Mouse (Mus musculus) thymus, postnatal 4 days (tissue): ENCODE data around the gene Cux1.

Experiments used
- DNase-seq: peaks from one replicate; pipeline ENCODE4 v3.0.0; 2021

Gene Cux1

DNA sequence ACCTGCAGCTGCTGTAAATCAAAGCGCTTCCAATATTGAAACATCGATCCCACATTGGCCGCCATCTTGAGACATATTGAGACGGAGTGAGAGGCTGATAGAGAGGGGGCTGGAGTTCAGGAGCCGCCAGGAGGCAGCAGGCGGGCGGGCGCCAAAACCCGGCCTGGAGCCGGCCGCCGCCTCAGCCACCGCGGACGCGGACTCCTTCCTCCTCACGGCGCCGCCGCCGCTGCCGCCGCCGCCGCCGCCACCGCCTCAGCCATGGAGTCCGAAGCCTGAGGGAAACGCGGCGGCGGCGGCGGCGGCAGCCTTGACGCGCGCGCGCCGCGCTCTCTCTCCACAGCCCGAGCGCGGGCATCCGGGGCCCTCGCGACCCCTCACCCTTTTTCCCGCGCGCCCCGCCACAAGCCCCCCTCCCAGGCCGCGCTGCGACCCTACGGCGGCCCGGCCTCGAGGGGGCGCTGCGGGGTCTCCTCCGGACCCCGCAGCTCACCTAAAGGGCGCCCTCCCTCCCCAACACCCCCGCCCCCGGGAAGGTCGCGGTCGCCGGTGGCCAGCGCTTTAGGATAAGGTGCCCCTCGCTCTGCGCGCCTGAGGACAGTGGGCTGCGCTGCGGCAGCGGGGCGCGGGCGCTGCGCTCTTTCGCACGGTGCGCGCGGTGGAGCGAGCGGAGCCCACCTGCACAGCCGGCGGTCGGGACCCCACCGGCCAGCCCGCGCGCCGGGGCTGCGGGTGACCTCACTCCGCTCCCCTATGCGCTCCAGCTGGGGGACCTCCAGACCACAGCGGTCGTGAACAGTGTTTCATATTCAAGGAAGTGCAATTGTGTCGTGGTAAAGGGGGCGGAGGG is at the start of gene Cux1:
Cux1 (minus strand) TSS at position 315 of the 850 bp plus-strand sequence.
- peak; percentile 92 for DNase-seq

DNA sequence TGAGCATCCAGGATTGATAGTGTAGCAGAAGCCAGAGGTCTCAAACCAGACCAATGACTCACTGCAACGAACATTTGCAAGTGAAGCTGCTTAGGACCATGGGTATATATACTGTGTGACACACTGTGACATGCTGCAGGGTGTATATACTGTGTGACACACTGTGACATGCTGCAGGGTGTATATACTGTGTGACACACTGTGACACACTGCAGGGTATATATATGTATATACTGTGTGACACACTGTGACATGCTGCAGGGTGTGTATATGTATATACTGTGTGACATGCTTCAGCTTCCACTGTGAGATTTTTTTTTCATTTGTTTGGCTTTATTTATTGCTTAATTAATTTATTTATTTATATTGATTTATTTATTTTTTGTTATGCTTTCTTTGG is 45.1 kb upstream of the Cux1 start:
- no peak for DNase-seq

DNA sequence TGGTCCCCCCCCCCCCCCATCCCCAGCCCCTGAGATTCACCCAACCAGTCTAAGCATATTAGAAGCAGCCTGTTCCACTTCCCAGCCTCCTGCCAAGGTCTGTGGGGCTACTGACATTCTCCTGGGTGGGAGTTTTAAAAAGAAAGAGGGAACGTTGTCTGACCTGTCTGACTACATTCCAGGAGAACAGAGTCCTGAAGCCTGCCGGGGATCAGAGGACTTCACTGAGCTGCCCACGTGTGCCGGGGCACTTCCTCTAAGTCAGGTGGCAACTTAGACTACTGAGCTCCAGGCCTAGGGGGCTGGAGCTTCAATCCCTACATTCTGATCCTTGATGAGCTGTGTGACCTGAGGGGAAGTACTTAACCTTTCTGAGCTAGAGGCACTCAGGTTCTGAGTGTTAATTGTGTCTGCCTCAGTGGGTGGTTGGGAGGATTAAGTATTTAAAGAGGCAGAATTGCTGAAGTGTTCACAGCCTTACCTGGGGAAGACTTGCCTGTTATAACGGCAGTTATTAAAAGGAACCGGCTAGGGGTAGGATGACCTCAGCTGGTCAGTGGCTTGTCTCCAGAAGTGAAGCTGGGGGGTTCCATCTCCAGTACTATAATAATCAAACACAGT is 41.6 kb upstream of the Cux1 start:
- no peak for DNase-seq

DNA sequence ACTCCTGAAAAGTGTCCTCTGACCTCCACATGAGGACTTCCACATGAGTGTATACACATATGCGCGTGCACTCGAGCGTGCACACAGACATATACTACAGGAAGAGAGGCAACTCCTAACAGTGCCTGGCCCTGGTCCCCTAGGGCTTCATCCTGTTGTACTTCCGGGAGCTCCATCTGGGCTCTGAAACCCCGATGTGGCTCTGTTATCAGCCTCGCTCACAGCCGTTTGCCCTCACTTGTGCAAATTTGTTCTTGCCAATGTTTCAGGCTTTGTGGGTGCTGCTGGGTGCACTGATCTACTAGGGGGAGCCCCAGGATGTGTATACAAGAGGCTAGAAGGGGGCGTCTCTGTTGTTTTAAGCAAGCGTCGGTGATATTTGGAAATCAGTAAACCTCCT is 37.9 kb upstream of the Cux1 start:
- no peak for DNase-seq

DNA sequence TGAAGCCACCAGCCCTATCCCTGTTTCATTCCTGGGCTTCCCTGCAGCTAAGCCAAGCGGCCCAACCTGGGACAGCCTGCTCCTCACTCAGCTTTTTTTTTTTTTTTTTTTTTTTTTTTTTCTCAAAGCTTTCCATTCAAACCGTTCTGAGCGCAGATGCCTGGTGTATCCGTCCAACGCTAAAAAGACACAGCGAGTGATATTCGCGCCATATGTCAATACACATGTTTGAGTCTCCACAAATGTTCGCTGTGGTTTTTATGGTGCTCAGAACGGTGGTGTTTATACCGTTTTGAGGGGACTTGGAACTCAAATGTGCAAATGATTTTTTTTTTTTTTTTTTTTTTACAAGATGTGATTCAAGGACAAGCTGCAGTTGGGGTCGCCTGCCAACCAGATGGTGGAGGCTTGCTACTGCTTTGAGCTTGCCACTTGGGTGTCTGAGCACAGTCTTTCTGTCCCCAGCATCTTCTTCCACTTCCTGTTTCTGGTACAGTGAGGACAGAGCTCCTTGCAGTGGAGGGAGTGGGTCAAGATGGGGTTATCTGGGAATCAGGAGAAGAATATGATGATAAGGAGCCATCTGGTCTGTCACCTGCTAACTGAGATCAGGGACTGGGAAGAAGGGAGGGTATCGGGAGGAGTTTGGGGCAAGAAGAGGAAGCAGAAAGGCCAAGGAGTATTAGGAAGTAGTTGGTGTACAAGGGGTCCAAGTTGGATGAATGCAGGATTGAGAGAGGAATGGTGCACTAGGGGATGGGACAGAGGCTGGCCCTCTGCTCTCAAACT is 36.1 kb upstream of the Cux1 start:
- DNase-seq = peak; percentile 33

DNA sequence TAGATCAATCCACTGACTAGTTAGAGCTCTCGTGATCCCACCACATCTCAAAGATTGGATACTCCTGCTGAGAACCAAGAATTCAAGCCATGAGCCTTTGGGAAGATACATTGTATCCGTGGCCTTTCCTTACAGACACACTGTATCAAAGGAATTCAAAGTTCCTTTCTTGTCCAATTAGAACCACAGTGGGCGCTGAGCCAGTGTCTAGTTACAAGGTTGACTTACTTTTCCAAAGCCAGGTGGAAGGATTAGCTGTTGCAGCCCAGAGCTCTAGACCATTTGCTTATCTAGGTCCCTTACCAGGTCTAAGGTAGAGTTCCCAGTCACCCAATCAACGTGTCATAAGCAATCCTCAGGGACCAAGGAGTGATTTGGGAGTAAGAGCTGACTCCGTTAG is 33.2 kb upstream of the Cux1 start:
- DNase-seq = no peak

DNA sequence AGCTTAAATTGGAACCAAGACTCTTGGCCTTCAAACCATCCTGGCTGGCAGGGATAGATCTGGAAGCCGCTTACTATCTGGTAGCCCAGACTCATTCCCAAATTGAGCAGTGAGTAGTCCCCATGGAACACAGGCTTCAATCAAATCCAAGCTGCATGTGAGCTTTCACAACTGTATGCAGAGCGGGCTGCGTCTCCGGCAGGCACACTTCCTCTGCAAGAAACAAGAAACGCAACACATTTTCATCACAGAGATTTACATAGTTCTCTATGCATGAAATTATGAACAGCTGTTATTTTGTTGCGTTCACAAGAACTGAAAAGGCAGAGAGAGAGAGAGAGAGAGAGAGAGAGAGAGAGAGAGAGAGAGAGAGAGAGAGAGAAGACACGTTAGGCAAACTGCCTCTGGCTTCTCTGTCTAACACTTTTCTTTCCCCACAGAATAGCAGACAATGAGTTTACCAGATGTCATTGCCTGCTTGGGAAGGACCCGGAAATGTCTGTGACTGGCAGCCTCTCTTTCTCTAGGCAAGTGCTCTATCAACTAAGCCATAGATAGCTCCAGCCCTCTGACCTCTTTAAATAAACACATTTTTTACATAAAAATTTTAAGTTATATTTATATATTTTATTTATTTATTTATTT is 27.7 kb upstream of the Cux1 start:
- no peak for DNase-seq

DNA sequence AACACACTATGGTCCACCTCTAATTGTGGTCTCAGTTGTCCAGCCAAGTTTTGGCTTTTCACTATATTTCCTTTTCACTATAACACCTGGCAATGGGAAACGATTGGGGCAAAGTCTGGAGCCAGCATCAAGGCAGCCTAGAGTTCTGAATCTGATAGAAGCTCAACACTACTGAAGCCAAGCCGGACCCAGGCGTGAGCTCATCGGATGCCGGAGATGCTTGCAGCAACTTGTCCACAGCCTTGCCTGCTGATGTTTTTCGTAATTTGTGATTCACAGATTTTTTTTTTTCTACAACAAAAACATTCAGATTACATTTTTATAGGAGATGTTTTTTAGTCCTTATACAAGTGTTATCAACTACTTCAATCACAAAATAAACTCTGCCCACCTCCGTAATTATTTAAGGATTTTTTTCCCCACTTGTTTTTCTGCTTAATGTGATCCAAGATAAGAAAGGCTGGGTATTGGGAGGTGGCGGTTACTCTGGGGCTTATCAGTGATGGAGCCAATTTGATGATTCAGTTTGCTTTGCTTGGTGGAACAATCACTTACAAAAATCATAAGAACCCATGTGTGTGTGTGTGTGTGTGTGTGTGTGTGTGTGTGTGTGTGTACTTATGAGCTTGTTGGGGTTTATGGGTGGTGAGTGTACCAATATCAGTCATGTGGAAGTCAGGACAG is 24.7 kb upstream of the Cux1 start:
- DNase-seq = no peak

DNA sequence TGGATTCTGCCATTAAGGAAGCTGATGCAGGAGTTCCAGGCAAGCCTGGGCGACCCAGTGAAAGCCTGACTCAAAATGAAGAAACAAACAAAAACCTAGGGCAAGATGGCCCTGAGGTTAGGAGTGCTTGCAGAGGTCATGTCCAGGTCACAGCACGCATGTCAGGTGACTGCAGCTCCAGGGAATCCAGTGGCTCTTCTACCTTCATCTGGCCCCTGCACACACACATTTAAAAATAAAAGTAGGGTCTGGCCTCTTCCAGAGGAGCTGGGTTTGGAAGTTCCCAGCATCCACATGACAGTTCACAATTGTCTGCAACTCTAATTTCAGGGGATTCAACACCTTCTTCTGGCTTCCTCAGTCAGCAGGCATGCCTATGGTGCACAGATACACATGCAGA is 21.7 kb upstream of the Cux1 start:
- DNase-seq = no peak

DNA sequence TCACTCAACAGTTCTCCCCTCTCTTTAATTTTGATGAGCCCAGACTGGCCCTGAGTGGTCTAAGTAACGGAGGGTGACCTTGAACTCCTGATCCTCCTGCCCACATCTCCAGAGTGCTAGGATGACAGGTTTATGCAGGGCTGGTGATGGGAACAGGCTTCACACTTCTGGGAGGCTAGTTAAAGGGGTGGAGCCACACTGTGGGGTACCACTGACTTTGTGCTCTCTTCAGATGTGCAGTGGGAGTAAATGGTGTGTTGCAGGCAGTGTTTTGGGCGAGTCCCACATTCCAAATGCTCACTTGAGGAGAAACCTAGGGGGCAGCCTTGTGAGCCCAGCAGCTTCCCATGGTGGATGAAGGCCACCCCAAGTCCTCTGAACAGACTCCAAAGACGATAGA is 21.2 kb upstream of the Cux1 start:
- DNase-seq = no peak

DNA sequence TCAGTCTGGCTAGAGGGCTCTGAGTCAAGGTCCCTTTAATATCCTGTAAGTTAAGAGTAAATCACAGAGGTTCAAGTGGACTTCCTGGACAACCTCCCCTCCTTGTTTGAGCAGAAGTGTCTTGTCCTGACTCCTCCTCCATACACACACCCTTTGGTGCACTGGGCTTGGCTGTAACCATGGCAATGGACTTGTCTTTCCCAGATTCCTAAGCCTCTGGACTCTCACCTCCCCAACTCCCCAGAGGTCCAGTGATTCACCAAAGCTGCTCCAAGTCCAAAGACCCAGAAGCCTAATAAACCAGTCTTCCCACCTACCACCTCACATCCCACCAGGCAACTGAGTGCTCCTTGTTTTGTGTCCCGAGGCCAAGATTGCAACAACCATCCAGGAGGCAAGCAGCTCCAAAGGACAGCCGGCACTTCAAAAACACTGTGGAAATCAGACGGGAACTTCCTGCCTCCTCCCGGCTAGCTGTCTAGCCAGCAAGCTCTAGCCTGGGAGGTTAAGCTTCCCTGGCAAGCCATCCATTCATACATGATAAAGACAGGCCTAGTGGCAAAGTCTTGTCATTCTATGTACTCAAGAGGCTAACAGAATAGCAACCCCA is 17.5 kb upstream of the Cux1 start:
- no peak for DNase-seq

DNA sequence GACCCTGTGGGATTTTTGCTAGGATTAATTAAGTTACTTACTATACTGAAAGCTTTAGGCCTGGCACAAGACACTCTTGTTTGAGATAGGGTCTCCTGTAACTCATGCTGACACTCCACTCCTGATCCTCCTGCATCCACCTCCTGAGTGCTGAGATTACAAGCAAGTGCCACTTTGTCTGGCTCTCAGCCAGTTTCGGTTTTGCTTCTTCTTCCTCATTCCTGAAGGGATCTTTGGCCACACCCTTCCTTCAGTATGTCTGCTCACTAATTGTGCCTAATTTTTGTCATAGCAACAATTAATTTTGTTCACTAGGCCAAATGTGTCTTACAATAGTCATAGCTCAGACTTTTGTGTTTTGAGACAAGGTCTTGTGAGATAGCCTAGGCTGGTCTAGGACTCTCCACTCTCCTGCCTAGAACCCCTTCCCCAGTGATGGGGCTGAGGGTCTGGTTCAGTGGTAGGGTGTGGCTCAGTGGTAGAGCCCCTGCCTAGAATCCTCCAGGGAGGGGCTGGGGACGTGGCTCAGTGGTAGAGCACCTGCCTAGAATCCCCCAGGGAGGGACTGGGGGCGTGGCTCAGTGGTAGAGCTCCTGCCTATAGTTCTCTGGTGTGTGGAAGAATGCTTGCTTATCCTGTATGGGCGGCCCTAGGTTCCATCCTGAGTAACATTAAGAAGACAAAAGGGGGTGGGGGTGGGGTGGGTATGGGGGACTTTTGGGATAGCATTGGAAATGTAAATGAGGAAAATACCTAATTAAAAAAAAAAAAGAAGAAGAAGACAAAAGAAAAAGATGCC is 16.6 kb upstream of the Cux1 start:
- no peak for DNase-seq

DNA sequence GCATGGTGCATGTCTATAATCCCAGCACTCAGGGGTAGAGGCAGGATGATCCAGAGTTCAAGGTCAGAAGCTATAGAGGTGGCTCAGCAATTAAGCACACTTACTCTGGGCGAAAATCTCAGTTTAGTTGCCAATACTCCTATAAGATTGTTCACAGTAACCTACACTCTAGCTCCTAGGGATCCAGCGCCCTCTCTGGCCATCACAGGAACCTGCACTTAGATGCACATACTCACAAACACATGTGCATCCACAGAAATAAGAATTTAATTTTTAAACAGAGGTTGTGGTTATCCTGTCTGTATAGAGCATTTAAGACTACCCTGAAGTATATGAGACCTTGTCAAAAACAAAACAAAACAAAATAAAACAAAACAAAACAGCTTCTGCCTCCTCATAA is 16.0 kb upstream of the Cux1 start:
- no peak for DNase-seq

DNA sequence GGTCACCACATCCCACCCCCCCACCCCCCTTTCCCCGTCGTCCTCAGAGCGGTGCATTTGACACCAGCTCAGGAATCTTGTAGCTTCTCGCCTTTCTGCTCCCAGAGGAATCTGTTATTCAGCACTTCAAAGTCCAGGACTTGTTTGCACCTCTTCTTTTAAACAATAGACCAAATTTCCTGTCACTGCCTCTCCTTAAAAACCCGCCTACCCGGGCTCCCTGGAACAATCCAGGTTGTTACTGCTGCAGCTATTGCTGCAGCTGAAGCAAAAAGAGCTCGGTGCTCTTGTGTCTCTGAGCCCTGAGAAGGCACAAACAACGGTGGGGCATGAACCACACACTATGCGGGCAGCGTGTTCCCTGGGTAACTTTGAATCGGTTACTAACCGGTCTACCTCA is 14.9 kb upstream of the Cux1 start:
- no peak for DNase-seq

DNA sequence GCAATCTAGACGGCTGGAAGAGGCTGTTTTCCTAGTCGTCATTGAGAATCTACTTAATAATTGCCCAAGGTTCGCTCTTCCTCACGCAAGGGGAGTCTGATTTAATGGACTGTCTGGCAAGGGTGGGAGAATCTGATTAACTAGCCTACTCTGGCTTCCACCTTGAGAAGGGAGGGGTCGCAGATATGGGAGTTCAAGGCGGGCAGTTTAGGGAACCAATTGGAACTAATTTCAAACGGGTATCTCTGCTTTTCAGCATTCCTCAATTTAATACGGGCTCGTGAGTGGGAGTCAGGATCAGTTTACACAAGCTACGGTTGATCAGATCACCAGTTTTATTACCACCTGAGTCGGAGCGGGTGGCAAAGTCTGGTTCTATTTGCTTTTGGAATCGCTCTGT is 14.3 kb upstream of the Cux1 start:
- no peak for DNase-seq

DNA sequence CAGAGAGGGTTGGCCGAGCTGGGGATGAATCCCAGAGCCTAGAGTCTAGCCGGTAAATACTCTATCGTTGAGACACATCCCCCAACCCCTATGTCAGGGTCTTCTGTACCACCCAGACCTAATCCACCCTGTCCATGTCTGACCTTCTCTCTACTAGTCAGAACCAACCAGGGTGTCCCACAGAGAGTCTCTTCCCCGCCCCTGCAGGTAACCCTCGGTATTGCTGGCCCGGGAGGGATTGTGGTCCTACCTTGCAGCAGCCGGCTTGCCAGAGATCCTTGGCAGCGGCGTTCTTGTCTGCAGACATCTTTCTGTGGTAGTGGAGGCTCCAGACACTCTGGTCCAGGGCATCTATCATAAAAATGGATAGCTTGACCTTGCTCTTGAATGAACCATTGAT is 13.9 kb upstream of the Cux1 start:
- peak; percentile 93 for DNase-seq

DNA sequence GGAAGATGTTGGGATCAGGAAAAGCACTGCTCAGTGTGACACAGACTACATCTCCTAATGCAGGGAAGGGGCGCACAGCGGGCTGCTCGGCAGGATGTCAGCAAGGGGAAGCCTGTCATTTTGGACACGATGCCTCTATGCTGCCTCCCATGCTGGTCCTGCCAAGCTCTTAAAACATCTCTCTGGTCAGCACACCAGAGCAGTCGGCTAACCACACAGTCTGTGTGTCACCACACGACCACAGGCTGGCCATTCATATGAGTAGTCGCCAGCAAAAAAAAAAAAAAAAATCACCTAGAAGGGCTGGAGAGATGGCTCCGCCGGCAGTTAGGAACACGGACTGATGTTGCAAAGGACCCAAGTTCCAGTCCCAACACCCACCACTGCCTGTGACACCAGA is 10.9 kb upstream of the Cux1 start:
- no peak for DNase-seq

DNA sequence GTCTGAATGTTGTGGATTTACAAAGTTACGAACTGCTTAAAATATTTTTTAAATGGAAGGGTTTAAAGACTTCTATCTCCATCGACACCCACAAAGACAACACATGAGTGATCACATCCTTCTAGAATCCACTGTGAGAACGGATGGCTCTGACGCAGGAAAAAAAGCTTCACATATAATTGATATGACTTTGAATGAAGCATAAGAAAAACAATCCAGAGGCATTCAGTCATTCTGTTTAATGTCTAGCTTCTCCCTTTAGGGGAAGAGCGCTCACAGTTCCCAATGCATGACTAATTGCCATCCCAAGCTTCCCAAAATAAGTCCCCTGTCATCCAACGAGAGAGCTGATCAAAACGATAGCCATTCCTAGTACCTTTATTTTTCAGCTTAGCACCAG is 2.9 kb upstream of the Cux1 start:
- no peak for DNase-seq

DNA sequence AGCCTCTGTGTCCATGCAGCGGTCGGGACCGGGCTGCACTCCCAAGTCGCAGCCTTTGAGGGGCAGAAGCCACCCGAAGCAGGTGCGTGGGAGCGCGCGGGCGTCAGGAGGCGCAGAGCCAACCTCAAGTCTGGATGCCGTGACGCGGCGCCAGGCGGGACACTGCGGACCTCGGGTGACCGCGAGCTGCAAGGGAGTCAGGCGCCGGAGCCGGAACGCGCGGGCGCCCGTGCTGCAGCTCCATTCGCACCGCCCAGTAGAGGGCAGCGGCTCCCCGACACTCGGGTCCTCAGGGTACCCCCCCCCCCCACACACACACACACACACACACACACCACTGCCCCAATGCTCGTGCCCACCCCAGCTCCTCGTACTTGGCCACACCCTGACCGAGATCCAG is 1.5 kb upstream of the Cux1 start:
- peak; percentile 91 for DNase-seq

DNA sequence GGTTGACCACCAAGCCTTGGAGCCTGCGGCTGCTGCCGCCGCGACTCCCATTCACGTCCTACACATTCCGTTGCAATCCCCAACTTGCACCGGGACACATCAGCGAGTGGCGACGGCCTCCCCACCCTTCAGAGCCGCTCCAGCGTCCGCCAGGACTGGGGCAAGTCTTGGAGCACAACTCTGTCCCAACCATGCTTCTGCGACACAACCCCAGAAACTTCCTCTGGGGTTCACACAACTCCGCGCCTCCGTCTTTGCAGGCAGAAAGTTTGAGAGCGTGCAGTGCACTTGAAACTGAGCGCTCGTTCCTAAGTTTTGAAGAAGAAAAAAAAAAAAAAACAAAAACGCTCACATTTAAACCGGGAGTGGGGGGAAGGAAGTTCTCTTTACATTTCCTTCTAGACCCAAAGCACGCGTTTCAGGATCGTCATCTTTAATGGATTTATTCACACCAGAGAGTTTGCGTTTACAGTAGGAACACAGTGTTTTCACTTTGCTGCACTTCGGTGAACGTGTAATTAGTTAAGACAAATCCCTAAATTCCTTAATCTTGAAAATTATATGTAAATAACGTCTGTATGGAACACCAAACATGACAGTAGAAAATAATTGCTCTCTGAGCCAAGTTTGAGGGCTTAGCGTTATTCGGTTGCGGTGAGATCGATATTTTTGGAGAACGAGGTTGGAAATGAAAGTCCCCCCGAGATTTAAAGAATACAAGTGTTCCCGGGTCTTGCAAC is 906 bp upstream of the Cux1 start:
- peak; percentile 74 for DNase-seq

DNA sequence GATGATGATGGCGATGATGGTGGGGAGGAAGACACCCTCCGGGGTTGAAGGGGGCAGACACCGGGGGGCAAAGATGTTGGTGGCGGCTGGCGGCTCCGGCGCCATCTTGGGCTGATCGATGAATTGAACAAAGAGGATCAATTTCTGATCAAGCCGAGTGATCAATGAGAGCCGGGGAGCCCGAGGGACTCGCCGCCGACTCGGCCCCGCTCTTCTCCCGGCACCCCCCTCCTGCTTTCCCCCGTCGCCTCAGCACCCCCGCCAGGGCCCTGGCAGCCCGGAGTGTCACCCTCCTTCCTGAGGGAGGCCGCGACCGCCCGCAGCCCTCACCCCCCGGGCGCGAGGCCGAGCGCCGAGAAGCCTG is 496 bp downstream of the Cux1 start:
- peak; percentile 76 for DNase-seq
